Mouse (Mus musculus) effector memory CD4-positive, alpha-beta T cell, adult 7 months (primary cell): Measurements from ENCODE around the gene Gm7879. TPM values are rescaled to one million over a fixed set of nuclear protein-coding genes. Genes with fewer than 3 reads are reported as not detected.

Experiments used
- polyA plus RNA-seq: library from polyadenylated mRNA; unstranded; fragments of 100-300 nt; shearing (Covaris generic); gene quantifications from one replicate; pipeline ENCODE4 v1.2.1, GENCODE M21; 2017

Gm7879 gene
- not detected for polyA plus RNA-seq

GRCm38 (mm10) chr5:43912844-43913243 lies at the start of gene Gm7879:
Gm7879 (plus strand) TSS chr5:43913144.

GRCm38 (mm10) chr5:43868253-43868652 lies 44.7 kb upstream of the Gm7879 start, which contains the start of gene Cd38:
Cd38 (plus strand) TSS chr5:43868553.

Other genes with a start within 250 kb of the Gm7879 start
- not detected for gene Bst1, start 94.3 kb upstream of the Gm7879 start, polyA plus RNA-seq
- 63.5 TPM for gene Fbxl5, start 91.5 kb upstream of the Gm7879 start, polyA plus RNA-seq
- gene Cd38, start 44.6 kb upstream of the Gm7879 start, polyA plus RNA-seq, result 5.7 TPM
- 0.46 TPM for gene Fgfbp1, start 68.6 kb downstream of the Gm7879 start, polyA plus RNA-seq
- 1.8 TPM for gene Prom1, start 188.9 kb downstream of the Gm7879 start, polyA plus RNA-seq